Mouse (Mus musculus): ENCODE results near the gene Olfr228. TPM values are rescaled to one million over a fixed set of nuclear protein-coding genes. Genes with fewer than 3 reads are reported as not detected.

Gene Olfr228
- polyA plus RNA-seq, 1 experiment from 2014 or later: not detected

Other genes starting within 250 kb of the Olfr228 start
- not detected in 2 replicates for gene Olfr1048, start 247.1 kb downstream of the Olfr228 start, polyA plus RNA-seq (2015; fragmentation: Nextera tagmentation; extraction: Ambion mirVana)
- not detected in 2 replicates for gene Olfr1049, start 229.1 kb downstream of the Olfr228 start, polyA plus RNA-seq (2015; fragmentation: Nextera tagmentation; extraction: Ambion mirVana)
- gene Olfr1051, start 208.3 kb downstream of the Olfr228 start, polyA plus RNA-seq (2015; fragmentation: Nextera tagmentation; extraction: Ambion mirVana): not detected in 2 replicates
- not detected in 2 replicates for gene Olfr1052, start 194.9 kb downstream of the Olfr228 start, polyA plus RNA-seq (2015; fragmentation: Nextera tagmentation; extraction: Ambion mirVana)
- not detected in 2 replicates for gene Olfr1053, start 172.1 kb downstream of the Olfr228 start, polyA plus RNA-seq (2015; fragmentation: Nextera tagmentation; extraction: Ambion mirVana)
- gene Olfr1054, start 152.0 kb downstream of the Olfr228 start, polyA plus RNA-seq (2015; fragmentation: Nextera tagmentation; extraction: Ambion mirVana): not detected in 2 replicates
- not detected in 2 replicates for gene Olfr1055, start 137.1 kb downstream of the Olfr228 start, polyA plus RNA-seq (2015; fragmentation: Nextera tagmentation; extraction: Ambion mirVana)
- gene Olfr1056, start 124.9 kb downstream of the Olfr228 start, polyA plus RNA-seq (2015; fragmentation: Nextera tagmentation; extraction: Ambion mirVana): not detected in 2 replicates
- not detected in 2 replicates for gene Olfr1057, start 109.0 kb downstream of the Olfr228 start, polyA plus RNA-seq (2015; fragmentation: Nextera tagmentation; extraction: Ambion mirVana)
- gene Olfr1058, start 98.8 kb downstream of the Olfr228 start, polyA plus RNA-seq (2015; fragmentation: Nextera tagmentation; extraction: Ambion mirVana): not detected in 2 replicates
- not detected in 2 replicates for gene Olfr1061, start 73.3 kb downstream of the Olfr228 start, polyA plus RNA-seq (2015; fragmentation: Nextera tagmentation; extraction: Ambion mirVana)
- not detected in 2 replicates for gene Olfr1062, start 60.6 kb downstream of the Olfr228 start, polyA plus RNA-seq (2015; fragmentation: Nextera tagmentation; extraction: Ambion mirVana)
- gene Olfr1065, start 36.8 kb downstream of the Olfr228 start, polyA plus RNA-seq (2015; fragmentation: Nextera tagmentation; extraction: Ambion mirVana): not detected in 2 replicates
- gene Olfr1066, start 31.1 kb downstream of the Olfr228 start, polyA plus RNA-seq (2015; fragmentation: Nextera tagmentation; extraction: Ambion mirVana): not detected in 2 replicates
- gene Olfr1076, start 21.1 kb upstream of the Olfr228 start, polyA plus RNA-seq (2015; fragmentation: Nextera tagmentation; extraction: Ambion mirVana): not detected in 2 replicates
- gene Olfr1079, start 55.1 kb upstream of the Olfr228 start, polyA plus RNA-seq (2015; fragmentation: Nextera tagmentation; extraction: Ambion mirVana): not detected in 2 replicates
- gene Olfr1080, start 70.8 kb upstream of the Olfr228 start, polyA plus RNA-seq (2015; fragmentation: Nextera tagmentation; extraction: Ambion mirVana): not detected in 2 replicates
- gene Olfr1082, start 111.6 kb upstream of the Olfr228 start, polyA plus RNA-seq (2015; fragmentation: Nextera tagmentation; extraction: Ambion mirVana): not detected in 2 replicates
- not detected in 2 replicates for gene Olfr1084, start 152.3 kb upstream of the Olfr228 start, polyA plus RNA-seq (2015; fragmentation: Nextera tagmentation; extraction: Ambion mirVana)
- not detected in 2 replicates for gene Olfr1085, start 174.6 kb upstream of the Olfr228 start, polyA plus RNA-seq (2015; fragmentation: Nextera tagmentation; extraction: Ambion mirVana)
- not detected in 2 replicates for gene Olfr1086, start 192.7 kb upstream of the Olfr228 start, polyA plus RNA-seq (2015; fragmentation: Nextera tagmentation; extraction: Ambion mirVana)
- not detected in 2 replicates for gene Olfr1087, start 211.0 kb upstream of the Olfr228 start, polyA plus RNA-seq (2015; fragmentation: Nextera tagmentation; extraction: Ambion mirVana)
- not detected in 2 replicates for gene Olfr1089, start 246.3 kb upstream of the Olfr228 start, polyA plus RNA-seq (2015; fragmentation: Nextera tagmentation; extraction: Ambion mirVana)